Mouse (Mus musculus): ENCODE measurements around the gene Sorbs1. TPM values are rescaled to one million over a fixed set of nuclear protein-coding genes. Genes with fewer than 3 reads are reported as not detected.

Sorbs1 gene
- polyA plus RNA-seq, 1 experiment from 2014 or later, result 35.7 TPM

GRCm38 (mm10) chr19:40383931-40384330, 129.6 kb downstream of the Sorbs1 start:
- H3K9ac ChIP-seq (replicated peaks; ENCODE audit: low read length), result no peak overlapping the region
- no peak overlapping the region for H3K4me2 ChIP-seq (ENCODE audit: low read depth, low read length)
- 37% methylated on average over 5 of the region's 5 CpGs for WGBS
- DNase-seq (ENCODE audit: low spot score), result no peak
- H3K9me3 ChIP-seq (replicated peaks; ENCODE audit: control insufficient read depth, low read length), result no peaks in the 10 kb centered on the region
- no peak overlapping the region for H3K4me3 ChIP-seq (ENCODE audit: low read depth, low read length)
- H3K36me3 ChIP-seq (replicated peaks; ENCODE audit: control insufficient read depth, insufficient read depth, low read depth, low read length), result no peaks in the 10 kb centered on the region
- H3K27ac ChIP-seq (replicated peaks; ENCODE audit: low read depth, low read length), result no peak overlapping the region
- H3K4me1 ChIP-seq (ENCODE audit: control insufficient read depth, insufficient read depth, low read length), result no peaks in the 10 kb centered on the region
- ATAC-seq (replicated peaks; ENCODE audit: insufficient number of reproducible peaks, low FRiP score, low TSS enrichment, low read depth), result no peak
- H3K27me3 ChIP-seq (ENCODE audit: control insufficient read depth, insufficient read depth, low read length), result no peaks in the 10 kb centered on the region

- Histone ChIP-seq H3K4me3 (ENCODE audit: low read depth, low read length) (no peak overlapping the region), H3K9ac (replicated peaks; ENCODE audit: low read length) (no peak overlapping the region), H3K27me3 (ENCODE audit: control insufficient read depth, insufficient read depth, low read length) (no peaks in the 10 kb centered on the region), H3K9me3 (replicated peaks; ENCODE audit: control insufficient read depth, low read length) (no peaks in the 10 kb centered on the region), H3K36me3 (replicated peaks; ENCODE audit: control insufficient read depth, insufficient read depth, low read depth, low read length) (no peaks in the 10 kb centered on the region), H3K4me2 (ENCODE audit: low read depth, low read length) (no peak overlapping the region), H3K27ac (replicated peaks; ENCODE audit: low read depth, low read length) (no peak overlapping the region), H3K4me1 (ENCODE audit: control insufficient read depth, insufficient read depth, low read length) (no peaks in the 10 kb centered on the region)
- DNase-seq (ENCODE audit: low spot score) (no peak), ATAC-seq (replicated peaks; ENCODE audit: insufficient number of reproducible peaks, low FRiP score, low TSS enrichment, low read depth) (no peak)
- WGBS, result 56% methylated on average over 3 of the region's 3 CpGs
Observed at GRCm38 (mm10) chr19:40380656-40381055, 132.9 kb downstream of the Sorbs1 start.

- WGBS, result 62% methylated on average over 6 of the region's 6 CpGs
- Histone ChIP-seq H3K9me3 (replicated peaks; ENCODE audit: control insufficient read depth, low read length) (no peaks in the 10 kb centered on the region), H3K36me3 (replicated peaks; ENCODE audit: control insufficient read depth, insufficient read depth, low read depth, low read length) (no peaks in the 10 kb centered on the region), H3K4me2 (ENCODE audit: low read depth, low read length) (no peak overlapping the region), H3K4me3 (ENCODE audit: low read depth, low read length) (no peak overlapping the region), H3K27me3 (ENCODE audit: control insufficient read depth, insufficient read depth, low read length) (no peaks in the 10 kb centered on the region), H3K27ac (replicated peaks; ENCODE audit: low read depth, low read length) (no peak overlapping the region), H3K9ac (replicated peaks; ENCODE audit: low read length) (no peak overlapping the region), H3K4me1 (ENCODE audit: control insufficient read depth, insufficient read depth, low read length) (no peaks in the 10 kb centered on the region)
- ATAC-seq (replicated peaks; ENCODE audit: insufficient number of reproducible peaks, low FRiP score, low TSS enrichment, low read depth), result no peak
- no peak for DNase-seq (ENCODE audit: low spot score)
Observed at GRCm38 (mm10) chr19:40380005-40380404, 133.6 kb downstream of the Sorbs1 start.

- no peaks in the 10 kb centered on the region for H3K4me1 ChIP-seq (ENCODE audit: control insufficient read depth, insufficient read depth, low read length)
- WGBS, result 86% methylated on average over 4 of the region's 4 CpGs
- H3K4me2 ChIP-seq (ENCODE audit: low read depth, low read length), result no peak overlapping the region
- no peak overlapping the region for H3K9ac ChIP-seq (replicated peaks; ENCODE audit: low read length)
- no peaks in the 10 kb centered on the region for H3K36me3 ChIP-seq (replicated peaks; ENCODE audit: control insufficient read depth, insufficient read depth, low read depth, low read length)
- no peak overlapping the region for H3K4me3 ChIP-seq (ENCODE audit: low read depth, low read length)
- H3K27me3 ChIP-seq (ENCODE audit: control insufficient read depth, insufficient read depth, low read length), result no peaks in the 10 kb centered on the region
- no peak for ATAC-seq (replicated peaks; ENCODE audit: insufficient number of reproducible peaks, low FRiP score, low TSS enrichment, low read depth)
- no peak overlapping the region for H3K27ac ChIP-seq (replicated peaks; ENCODE audit: low read depth, low read length)
- H3K9me3 ChIP-seq (replicated peaks; ENCODE audit: control insufficient read depth, low read length), result no peaks in the 10 kb centered on the region
- DNase-seq (ENCODE audit: low spot score), result no peak
Observed at GRCm38 (mm10) chr19:40379081-40379480, 134.5 kb downstream of the Sorbs1 start.

GRCm38 (mm10) chr19:40377632-40378031, 135.9 kb downstream of the Sorbs1 start:
- H3K27ac ChIP-seq (replicated peaks; ENCODE audit: low read depth, low read length), result no peak overlapping the region
- H3K9ac ChIP-seq (replicated peaks; ENCODE audit: low read length), result no peak overlapping the region
- whole genome bisulfite sequencing, result 84% methylated on average over 14 of the region's 14 CpGs
- DNase-seq (ENCODE audit: low spot score) (no peak), ATAC-seq (replicated peaks; ENCODE audit: insufficient number of reproducible peaks, low FRiP score, low TSS enrichment, low read depth) (no peak)
- H3K4me2 ChIP-seq (ENCODE audit: low read depth, low read length), result no peak overlapping the region
- no peaks in the 10 kb centered on the region for H3K9me3 ChIP-seq (replicated peaks; ENCODE audit: control insufficient read depth, low read length)
- no peaks in the 10 kb centered on the region; the same call in 1 of the 2 replicates for H3K36me3 ChIP-seq (replicated peaks; ENCODE audit: control insufficient read depth, insufficient read depth, low read depth, low read length)
- H3K4me3 ChIP-seq (ENCODE audit: low read depth, low read length), result no peak overlapping the region
- H3K27me3 ChIP-seq (ENCODE audit: control insufficient read depth, insufficient read depth, low read length), result no peaks in the 10 kb centered on the region
- H3K4me1 ChIP-seq (ENCODE audit: control insufficient read depth, insufficient read depth, low read length), result no peaks in the 10 kb centered on the region

- H3K36me3 ChIP-seq (replicated peaks; ENCODE audit: control insufficient read depth, insufficient read depth, low read depth, low read length), result no peaks in the 10 kb centered on the region; the same call in 1 of the 2 replicates
- no peak for DNase-seq (ENCODE audit: low spot score)
- H3K4me3 ChIP-seq (ENCODE audit: low read depth, low read length), result no peak overlapping the region
- no peak overlapping the region for H3K27ac ChIP-seq (replicated peaks; ENCODE audit: low read depth, low read length)
- no peak overlapping the region for H3K9ac ChIP-seq (replicated peaks; ENCODE audit: low read length)
- no peaks in the 10 kb centered on the region for H3K27me3 ChIP-seq (ENCODE audit: control insufficient read depth, insufficient read depth, low read length)
- H3K4me2 ChIP-seq (ENCODE audit: low read depth, low read length), result no peak overlapping the region
- H3K4me1 ChIP-seq (ENCODE audit: control insufficient read depth, insufficient read depth, low read length), result no peaks in the 10 kb centered on the region
- 71% methylated on average over 20 of the region's 21 CpGs for WGBS
- no peak for ATAC-seq (replicated peaks; ENCODE audit: insufficient number of reproducible peaks, low FRiP score, low TSS enrichment, low read depth)
- no peaks in the 10 kb centered on the region for H3K9me3 ChIP-seq (replicated peaks; ENCODE audit: control insufficient read depth, low read length)
Observed at GRCm38 (mm10) chr19:40376566-40377281, 136.9 kb downstream of the Sorbs1 start.

GRCm38 (mm10) chr19:40374720-40375119, 138.9 kb downstream of the Sorbs1 start:
- WGBS, result 83% methylated on average over 2 of the region's 2 CpGs

GRCm38 (mm10) chr19:40372679-40373078, 140.9 kb downstream of the Sorbs1 start:
- ATAC-seq (replicated peaks; ENCODE audit: insufficient number of reproducible peaks, low FRiP score, low TSS enrichment, low read depth), result no peak
- 89% methylated on average over 5 of the region's 5 CpGs for WGBS

More at GRCm38 (mm10) chr19:40374720-40375119, 138.9 kb downstream of the Sorbs1 start:
- Histone ChIP-seq H3K9ac (replicated peaks; ENCODE audit: low read length) (no peak overlapping the region), H3K4me3 (ENCODE audit: low read depth, low read length) (no peak overlapping the region), H3K4me1 (ENCODE audit: control insufficient read depth, insufficient read depth, low read length) (no peaks in the 10 kb centered on the region), H3K9me3 (replicated peaks; ENCODE audit: control insufficient read depth, low read length) (no peaks in the 10 kb centered on the region), H3K27ac (replicated peaks; ENCODE audit: low read depth, low read length) (no peak overlapping the region), H3K4me2 (ENCODE audit: low read depth, low read length) (no peak overlapping the region), H3K36me3 (replicated peaks; ENCODE audit: control insufficient read depth, insufficient read depth, low read depth, low read length) (no peaks in the 10 kb centered on the region; the same call in 1 of the 2 replicates), H3K27me3 (ENCODE audit: control insufficient read depth, insufficient read depth, low read length) (no peaks in the 10 kb centered on the region)
- DNase-seq (ENCODE audit: low spot score), result no peak
- no peak for ATAC-seq (replicated peaks; ENCODE audit: insufficient number of reproducible peaks, low FRiP score, low TSS enrichment, low read depth)

More at GRCm38 (mm10) chr19:40372679-40373078, 140.9 kb downstream of the Sorbs1 start:
- no peaks in the 10 kb centered on the region for H3K27me3 ChIP-seq (ENCODE audit: control insufficient read depth, insufficient read depth, low read length)
- H3K36me3 ChIP-seq (replicated peaks; ENCODE audit: control insufficient read depth, insufficient read depth, low read depth, low read length), result no peaks in the 10 kb centered on the region; the same call in 1 of the 2 replicates
- no peak for DNase-seq (ENCODE audit: low spot score)
- no peak overlapping the region for H3K4me3 ChIP-seq (ENCODE audit: low read depth, low read length)
- H3K4me1 ChIP-seq (ENCODE audit: control insufficient read depth, insufficient read depth, low read length), result no peaks in the 10 kb centered on the region
- no peak overlapping the region for H3K27ac ChIP-seq (replicated peaks; ENCODE audit: low read depth, low read length)
- H3K4me2 ChIP-seq (ENCODE audit: low read depth, low read length), result no peak overlapping the region
- H3K9me3 ChIP-seq (replicated peaks; ENCODE audit: control insufficient read depth, low read length), result no peaks in the 10 kb centered on the region
- H3K9ac ChIP-seq (replicated peaks; ENCODE audit: low read length), result no peak overlapping the region
